Mouse (Mus musculus): ENCODE results near the gene Muc2.
"Not testable (repeated sequence)": the region's sequence is repeated elsewhere in the genome, so short reads cannot be mapped to it uniquely, and the experiment has no call there.

Muc2 gene

GRCm38 (mm10) chr7:141690040-141690439, at the start of gene Muc2:
Gene Muc2 (plus strand): TSS chr7:141690340.
- no peak for DNase-seq (ENCODE audit: low spot score)

- DNase-seq (ENCODE audit: low spot score): no peak
Measured at GRCm38 (mm10) chr7:141642375-141642774, 47.8 kb upstream of the Muc2 start.

GRCm38 (mm10) chr7:141643160-141643559, 47.0 kb upstream of the Muc2 start:
- DNase-seq (ENCODE audit: low spot score): peak; percentile 35

- no peak for DNase-seq (ENCODE audit: low spot score)
Measured at GRCm38 (mm10) chr7:141647083-141647482, 43.1 kb upstream of the Muc2 start.

DNA sequence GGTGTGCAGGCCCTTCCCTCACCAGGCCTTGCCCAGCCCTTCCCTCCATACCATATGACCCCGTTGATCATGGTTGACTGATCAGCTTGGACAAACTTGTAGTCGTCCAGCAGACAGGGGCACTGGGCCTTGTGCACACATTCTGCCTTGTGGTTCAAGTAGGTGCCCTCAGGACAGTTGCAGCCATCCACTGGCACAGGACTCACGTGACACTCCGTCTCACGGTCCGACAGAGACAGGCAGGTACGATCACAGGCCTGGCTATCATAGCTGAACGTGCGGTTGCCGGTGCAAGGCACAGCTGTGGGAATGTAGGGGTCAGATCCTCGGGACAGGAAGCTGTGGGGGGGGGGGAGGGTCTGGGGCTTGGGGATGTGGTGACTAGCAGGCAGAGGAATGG, 42.3 kb upstream of the Muc2 start:
- DNase-seq (ENCODE audit: low spot score): no peak

- DNase-seq (ENCODE audit: low spot score): peak; percentile 37
Measured at GRCm38 (mm10) chr7:141652191-141652590, 37.9 kb upstream of the Muc2 start.

GRCm38 (mm10) chr7:141660346-141660745, 29.8 kb upstream of the Muc2 start:
- DNase-seq (ENCODE audit: low spot score): no peak

DNA sequence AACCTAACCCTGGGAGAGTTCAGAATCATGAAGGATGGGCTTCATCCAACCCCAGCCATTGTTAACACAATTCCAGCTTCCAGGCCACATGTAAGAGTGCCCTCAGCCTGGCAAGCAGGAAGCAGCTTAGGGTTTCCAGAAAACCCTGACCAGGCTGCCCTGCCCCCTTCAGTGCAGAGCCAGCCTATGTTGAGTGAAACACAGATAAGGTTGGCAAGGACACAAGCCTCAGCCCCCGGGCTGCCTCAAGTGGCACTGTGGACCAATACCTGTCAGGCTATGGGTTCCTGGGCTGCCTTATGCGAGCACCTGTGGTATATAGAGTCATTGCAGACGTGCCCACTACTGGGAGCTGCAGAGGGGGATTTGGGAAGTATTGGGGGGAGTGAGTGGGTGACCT, 28.7 kb upstream of the Muc2 start:
- DNase-seq (ENCODE audit: low spot score): no peak

- DNase-seq (ENCODE audit: low spot score): no peak
Measured at GRCm38 (mm10) chr7:141662223-141662622, 27.9 kb upstream of the Muc2 start.

DNA sequence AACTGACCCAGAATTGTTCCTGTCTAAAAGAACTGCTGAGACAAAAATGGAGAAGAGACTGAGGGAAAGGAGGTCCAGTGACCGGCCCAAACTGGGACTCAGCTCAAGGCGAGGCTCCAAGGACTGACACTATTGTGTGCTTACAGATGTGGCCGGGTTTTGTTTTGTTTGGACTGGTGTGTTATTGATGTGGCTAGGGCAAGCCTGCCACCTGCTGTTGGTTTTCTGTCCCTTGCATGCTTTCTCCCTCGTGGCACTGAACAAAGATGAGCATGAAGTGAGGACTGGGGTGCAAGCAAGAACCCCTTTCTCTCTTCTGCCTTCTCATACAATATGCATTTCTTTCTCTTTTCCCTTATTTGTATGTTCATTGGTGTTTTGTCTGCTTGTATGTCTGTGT, 23.9 kb upstream of the Muc2 start:
- DNase-seq (ENCODE audit: low spot score): peak; percentile 74

DNA sequence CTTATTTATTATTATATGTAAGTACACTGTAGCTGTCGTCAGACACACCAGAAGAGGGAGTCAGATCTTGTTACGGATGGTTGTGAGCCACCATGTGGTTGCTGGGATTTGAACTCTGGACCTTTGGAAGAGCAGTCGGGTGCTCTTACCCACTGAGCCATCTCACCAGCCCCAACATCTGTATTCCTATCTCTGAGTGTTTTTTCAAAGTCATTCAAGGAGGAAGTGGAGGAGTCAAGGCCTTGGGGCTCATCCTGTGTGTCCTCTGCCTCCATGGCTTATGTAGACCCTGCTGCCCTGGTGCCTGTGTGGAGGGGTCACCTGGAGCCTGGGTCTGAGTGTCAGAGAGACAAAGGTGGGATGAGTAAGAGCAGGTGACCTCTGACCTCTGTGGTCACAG, 21.0 kb upstream of the Muc2 start:
- DNase-seq (ENCODE audit: low spot score): not testable (repeated sequence)

DNA sequence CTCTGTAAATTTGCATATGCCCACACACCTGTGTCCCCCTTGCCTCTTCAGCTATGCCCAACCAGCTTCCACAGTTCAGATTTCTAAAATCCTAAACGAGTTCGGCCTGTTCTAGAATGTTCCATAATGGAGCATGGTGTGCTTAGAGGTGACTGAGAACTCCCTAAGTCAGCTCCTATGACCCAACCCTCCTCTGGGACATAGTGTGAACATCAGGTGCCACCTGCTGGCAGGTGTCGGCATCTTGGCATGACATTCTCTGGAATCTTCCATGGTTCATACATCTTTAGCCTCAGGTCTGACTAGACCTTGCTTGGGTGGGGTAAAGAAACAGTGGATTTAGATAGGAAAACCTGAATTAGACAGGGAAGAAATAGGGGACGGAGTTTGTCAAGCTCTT, 19.1 kb upstream of the Muc2 start:
- DNase-seq (ENCODE audit: low spot score): peak; percentile 32

GRCm38 (mm10) chr7:141671626-141672291, 18.4 kb upstream of the Muc2 start:
- DNase-seq (ENCODE audit: low spot score): no peak

DNA sequence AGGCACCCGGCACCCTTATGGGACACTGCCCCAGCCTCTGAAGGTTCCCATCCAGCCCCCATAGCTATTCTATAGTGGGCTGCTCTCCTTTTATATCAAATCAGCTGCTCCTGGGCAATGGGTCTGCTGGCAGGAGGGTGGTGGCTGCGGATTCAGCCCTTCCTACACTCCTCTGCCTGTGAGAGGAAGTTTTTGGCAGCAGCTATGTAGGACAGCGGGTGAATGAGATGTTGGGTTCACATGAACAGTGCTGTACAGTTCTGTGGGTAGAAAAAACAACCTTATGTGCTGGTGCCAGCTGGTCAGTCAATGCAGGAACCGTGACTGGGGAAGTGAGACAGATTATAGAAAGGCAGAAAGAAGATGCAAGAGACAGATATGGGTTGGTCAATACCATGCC, 11.2 kb upstream of the Muc2 start:
- no peak for DNase-seq (ENCODE audit: low spot score)

- DNase-seq (ENCODE audit: low spot score): no peak
Measured at GRCm38 (mm10) chr7:141687330-141687729, 2.8 kb upstream of the Muc2 start.

- DNase-seq (ENCODE audit: low spot score): peak; percentile 36
Measured at GRCm38 (mm10) chr7:141693591-141694273, 3.6 kb downstream of the Muc2 start.

DNA sequence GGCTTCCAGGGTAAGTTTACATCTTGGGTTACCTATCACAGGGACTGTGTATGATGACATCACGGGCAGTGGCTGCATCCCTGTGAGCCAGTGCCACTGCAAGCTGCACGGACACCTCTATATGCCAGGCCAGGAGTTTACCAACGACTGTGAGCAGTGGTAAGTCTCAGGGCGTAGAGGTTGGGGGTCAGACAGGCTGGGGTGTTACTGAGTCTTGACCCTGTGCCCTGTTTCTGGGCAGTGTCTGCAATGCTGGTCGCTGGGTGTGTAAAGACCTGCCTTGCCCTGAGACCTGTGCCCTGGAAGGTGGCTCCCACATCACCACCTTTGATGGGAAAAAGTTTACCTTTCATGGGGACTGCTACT, 4.1 kb downstream of the Muc2 start:
- DNase-seq (ENCODE audit: low spot score): no peak

DNA sequence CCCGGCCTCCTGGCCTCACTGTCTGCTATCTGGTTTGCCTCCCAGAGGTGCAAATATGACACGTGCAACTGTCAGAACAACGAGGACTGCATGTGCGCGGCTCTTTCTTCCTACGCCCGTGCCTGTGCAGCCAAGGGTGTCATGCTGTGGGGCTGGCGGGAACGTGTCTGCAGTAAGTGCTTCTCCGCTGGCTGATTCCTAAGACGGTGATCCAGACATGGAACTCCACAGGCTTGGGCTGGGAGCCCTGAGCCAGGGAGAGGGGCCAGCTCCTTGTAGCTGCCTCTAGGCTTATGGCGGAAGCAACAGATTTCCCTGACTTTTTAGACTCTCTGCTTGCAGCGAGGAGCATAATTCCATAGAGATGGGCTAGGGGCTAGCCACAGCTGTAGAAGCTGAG, 6.4 kb downstream of the Muc2 start:
- no peak for DNase-seq (ENCODE audit: low spot score)

- DNase-seq (ENCODE audit: low spot score): no peak
Measured at GRCm38 (mm10) chr7:141699556-141700220, 9.5 kb downstream of the Muc2 start.

- DNase-seq (ENCODE audit: low spot score): no peak
Measured at GRCm38 (mm10) chr7:141747451-141748100, 57.4 kb downstream of the Muc2 start.

GRCm38 (mm10) chr7:141752513-141752912, 62.4 kb downstream of the Muc2 start:
- DNase-seq (ENCODE audit: low spot score): no peak

GRCm38 (mm10) chr7:141755831-141756230, 65.7 kb downstream of the Muc2 start:
- DNase-seq (ENCODE audit: low spot score): peak; percentile 88

DNA sequence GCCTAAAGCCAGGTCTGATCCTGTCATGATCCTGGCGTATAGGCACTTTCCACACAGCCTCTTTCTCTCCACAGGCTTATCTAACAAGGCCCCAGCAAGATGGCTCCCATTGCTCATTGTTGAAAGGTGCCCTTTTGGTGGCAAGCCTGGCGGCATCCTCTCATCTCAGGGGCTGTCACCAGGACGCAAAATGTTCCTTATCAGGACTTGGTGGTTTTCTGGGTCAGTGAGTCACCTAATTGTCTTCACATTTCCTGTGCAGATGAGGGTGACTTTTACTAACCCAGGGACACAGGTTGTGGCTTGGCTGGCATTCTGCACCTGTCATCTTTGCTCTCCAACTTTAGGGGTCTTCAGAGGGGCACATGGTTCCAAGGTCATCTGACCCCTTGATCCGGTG, 68.2 kb downstream of the Muc2 start:
- DNase-seq (ENCODE audit: low spot score): no peak
